Mouse (Mus musculus): ENCODE data around the gene Adssl1.

The Adssl1 gene

DNA sequence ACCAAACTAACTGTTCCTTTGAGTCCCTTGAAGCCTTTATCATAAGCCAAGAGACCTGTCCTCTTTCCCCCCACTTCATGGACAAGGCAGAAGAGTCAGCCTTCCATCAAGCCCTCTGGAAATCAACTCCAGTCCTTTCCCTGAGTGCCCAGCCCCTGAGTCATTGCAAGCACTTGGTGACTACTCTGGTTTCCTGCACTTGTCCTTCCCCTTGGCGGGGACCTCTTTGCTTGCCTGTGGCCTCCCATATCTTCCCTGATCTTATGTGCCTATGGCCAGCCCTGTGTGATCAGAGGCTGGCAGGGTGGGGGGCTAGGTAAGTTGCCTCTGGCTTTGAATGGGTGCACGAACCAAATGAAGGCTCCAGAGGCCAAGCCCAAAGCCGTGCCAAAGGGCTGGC lies 2.1 kb downstream of the Adssl1 start:
- no peak for DNase-seq (ENCODE audit: low read depth, low spot score)

DNA sequence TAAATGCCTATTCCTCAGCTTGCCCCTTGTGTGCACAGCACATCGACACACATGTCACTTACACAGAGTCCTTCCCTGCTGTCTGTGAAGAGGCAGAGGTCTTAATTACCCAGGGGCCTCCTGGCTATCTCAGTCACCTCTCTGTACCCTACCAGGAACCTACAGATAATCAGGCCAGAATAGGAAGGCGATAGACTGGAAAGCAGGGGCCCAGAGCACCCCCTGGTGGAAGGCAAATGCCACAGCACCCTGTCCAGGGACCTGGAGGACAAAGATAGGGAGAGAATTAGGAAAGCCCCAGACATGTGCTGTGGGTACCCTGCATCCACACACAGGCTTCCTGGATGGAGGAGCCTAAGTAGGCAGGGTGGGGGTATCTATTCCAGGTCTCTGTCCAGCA lies 3.9 kb downstream of the Adssl1 start:
- DNase-seq (ENCODE audit: low read depth, low spot score) = peak; percentile 75

DNA sequence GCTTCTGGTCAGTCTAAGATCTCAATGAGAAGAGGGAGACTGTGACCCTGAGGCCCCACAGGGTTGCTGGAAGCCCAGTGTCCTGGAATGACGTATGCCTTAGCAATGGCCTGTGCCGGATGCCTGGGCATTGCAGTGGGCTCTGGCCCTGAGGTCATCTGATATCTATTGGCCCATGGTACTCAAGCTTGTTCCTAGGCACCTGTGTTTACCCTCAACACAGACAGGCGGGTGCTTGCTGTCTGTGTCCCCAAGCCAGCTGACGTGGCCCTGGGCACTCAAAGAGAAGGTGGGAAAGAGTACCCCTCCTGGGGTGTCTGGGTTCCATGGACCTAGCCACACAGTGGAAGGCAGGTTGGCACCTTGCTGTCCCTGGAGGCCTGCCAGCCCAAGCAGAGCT lies 5.9 kb downstream of the Adssl1 start:
- DNase-seq (ENCODE audit: low read depth, low spot score) = no peak

DNA sequence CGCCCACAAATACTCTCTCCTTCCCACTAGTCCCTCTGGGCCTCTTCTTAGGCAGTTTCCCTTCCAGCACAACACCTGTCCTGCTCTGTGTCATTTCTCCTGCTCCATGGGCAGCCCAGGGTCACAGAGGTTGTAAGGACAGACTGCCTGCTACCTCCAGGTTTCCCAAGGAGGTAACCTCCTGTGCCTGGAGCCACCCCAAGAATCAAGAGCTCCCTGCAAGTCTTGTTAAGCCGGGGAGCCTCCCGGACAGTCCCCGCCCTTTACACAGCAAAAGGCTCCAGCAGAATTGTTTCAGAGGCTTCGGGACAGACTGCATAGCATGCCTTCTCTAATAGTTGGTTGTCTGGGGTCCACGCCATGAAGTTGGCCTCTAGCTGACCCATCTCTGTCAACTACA lies 6.6 kb downstream of the Adssl1 start:
- no peak for DNase-seq (ENCODE audit: low read depth, low spot score)

GRCm38 (mm10) chr12:112627097-112627881 lies 7.4 kb downstream of the Adssl1 start:
- DNase-seq (ENCODE audit: low read depth, low spot score) = peak; percentile 65

- no peak for DNase-seq (ENCODE audit: low read depth, low spot score)
Observed at GRCm38 (mm10) chr12:112628197-112628596, 8.4 kb downstream of the Adssl1 start.

DNA sequence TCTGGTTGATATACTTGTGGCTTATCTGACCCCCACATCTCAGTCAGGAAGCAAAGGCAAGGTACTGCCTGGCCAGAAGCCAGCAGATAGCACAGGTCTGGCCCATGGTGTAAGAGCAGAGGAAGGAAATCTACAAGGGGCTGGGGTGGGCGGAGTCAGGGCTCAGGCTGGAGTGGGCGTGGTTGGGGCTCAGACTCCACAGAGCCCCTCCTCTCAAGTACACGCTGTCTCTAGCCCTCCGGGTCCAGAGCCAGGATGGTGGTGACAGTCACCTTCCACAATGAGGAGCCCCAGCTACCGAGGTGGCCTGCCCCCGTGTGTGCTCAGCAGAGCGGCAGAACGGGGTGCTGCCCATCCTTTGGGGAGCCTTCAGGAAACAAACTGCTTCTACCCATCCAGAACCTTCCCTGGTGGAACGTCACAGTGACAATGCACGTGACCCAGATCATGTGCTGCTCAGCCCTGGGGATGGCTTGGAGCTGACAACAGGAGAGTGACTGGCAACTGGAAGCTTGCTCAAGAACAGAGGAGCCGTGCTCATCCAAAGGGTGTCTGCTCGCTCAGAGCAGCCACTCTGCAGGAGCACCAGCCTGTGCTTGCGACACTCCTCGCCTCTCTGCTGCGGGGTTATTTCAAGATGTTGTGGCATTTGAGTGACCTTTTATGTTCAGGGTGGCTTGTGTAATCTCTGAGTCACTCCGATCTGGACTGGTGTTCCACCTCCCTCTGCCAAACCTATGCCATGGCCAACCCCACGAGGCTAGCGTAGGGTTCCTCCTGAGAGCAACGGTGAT lies 9.3 kb downstream of the Adssl1 start:
- DNase-seq (ENCODE audit: low read depth, low spot score) = peak; percentile 92

DNA sequence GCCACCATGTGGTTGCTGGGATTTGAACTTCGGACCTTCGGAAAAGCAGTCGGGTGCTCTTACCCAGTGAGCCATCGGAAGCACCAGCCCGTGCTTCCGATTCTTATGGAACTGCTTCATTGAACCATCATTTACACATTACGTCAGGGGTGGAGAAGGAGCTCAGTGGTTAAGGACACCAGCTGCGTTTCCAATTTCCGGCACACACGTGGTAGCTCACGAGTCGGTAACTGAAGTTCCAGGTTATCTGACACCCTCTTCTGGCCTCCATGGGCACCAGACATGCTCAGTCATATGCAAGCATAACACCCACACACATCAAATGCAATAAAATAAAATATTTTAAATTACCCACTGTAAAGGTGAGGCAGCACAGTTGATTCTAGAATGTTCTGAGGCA lies 10.2 kb downstream of the Adssl1 start:
- DNase-seq (ENCODE audit: low read depth, low spot score) = no peak

GRCm38 (mm10) chr12:112630796-112631195 lies 11.0 kb downstream of the Adssl1 start:
- DNase-seq (ENCODE audit: low read depth, low spot score) = no peak

- DNase-seq (ENCODE audit: low read depth, low spot score) = no peak
Observed at GRCm38 (mm10) chr12:112631472-112631871, 11.6 kb downstream of the Adssl1 start.

GRCm38 (mm10) chr12:112632084-112632777 lies 12.4 kb downstream of the Adssl1 start:
- DNase-seq (ENCODE audit: low read depth, low spot score) = no peak

GRCm38 (mm10) chr12:112632907-112633306 lies 13.1 kb downstream of the Adssl1 start:
- no peak for DNase-seq (ENCODE audit: low read depth, low spot score)

DNA sequence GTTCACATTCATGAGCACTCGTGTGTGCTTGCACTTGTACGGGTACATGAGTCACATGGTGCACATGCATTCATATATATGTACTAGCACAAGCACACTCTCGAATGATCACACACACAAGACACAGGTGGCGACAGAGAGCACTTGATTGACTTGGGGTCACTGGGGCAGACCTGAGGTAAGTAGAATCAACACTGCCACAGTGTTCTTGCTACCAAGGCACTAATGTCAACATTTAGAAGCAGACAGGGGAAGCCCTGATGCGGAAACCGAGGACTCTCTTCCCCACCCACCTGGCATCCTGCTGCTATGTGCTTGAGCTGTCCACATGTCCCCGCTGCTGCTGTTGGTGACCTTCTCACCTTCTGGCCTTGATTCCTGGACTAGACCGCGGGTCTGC lies 13.8 kb downstream of the Adssl1 start:
- DNase-seq (ENCODE audit: low read depth, low spot score) = no peak

DNA sequence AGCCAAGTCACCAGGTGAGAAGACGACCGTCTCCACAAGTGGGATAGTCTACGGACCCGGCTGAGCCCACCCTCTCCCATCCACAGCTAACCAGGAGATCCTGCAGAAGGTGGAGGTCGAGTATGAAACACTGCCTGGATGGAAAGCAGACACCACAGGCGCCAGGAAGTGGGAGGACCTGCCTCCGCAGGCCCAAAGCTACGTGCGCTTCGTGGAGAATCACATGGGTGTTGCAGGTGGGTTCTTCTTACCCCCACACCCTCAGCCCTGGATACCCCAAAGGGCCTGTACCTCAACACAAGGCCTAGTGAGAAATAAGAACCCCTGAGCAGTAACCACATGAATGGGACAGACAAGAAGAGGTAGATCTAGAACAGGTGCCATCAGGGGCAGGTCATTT lies 19.7 kb downstream of the Adssl1 start:
- no peak for DNase-seq (ENCODE audit: low read depth, low spot score)

GRCm38 (mm10) chr12:112643126-112643525 lies 23.3 kb downstream of the Adssl1 start:
- DNase-seq (ENCODE audit: low read depth, low spot score) = no peak

DNA sequence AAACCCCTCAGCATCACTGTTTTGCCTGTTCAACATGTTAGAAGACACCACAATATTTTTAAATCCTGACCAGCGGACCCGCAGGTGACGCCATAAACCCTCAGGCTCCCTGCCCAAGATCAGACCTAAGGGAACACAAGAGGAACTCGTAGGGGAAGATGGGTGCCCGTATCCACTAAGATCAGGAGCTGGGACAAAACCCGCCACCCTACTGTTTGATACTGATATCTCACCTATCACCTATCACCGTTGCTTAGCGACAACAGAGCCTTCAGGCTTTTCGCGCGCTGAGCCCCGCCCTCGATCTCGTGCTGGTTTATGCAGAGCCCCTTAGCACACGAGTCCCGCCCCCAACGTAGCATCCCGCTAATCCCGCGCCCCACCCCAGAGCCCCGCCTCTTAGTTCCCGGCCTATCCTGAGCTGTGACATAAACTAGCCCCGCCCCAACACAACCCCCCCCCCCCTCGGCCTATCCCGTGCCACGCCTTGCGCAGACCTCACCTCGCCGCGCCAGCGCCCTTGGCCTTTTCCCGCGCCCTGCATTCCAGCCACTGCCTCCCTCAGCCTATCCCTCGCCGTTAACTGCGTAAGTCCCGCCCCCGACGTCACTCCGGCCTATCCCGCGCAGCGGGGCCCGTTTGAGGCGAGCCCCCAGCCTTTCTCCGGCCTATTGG lies 24.5 kb downstream of the Adssl1 start, which contains the start of gene Siva1:
TSS of gene Siva1 (plus strand) at position 500 of the 675 bp plus-strand sequence.
- DNase-seq (ENCODE audit: low read depth, low spot score) = peak; percentile 100

DNA sequence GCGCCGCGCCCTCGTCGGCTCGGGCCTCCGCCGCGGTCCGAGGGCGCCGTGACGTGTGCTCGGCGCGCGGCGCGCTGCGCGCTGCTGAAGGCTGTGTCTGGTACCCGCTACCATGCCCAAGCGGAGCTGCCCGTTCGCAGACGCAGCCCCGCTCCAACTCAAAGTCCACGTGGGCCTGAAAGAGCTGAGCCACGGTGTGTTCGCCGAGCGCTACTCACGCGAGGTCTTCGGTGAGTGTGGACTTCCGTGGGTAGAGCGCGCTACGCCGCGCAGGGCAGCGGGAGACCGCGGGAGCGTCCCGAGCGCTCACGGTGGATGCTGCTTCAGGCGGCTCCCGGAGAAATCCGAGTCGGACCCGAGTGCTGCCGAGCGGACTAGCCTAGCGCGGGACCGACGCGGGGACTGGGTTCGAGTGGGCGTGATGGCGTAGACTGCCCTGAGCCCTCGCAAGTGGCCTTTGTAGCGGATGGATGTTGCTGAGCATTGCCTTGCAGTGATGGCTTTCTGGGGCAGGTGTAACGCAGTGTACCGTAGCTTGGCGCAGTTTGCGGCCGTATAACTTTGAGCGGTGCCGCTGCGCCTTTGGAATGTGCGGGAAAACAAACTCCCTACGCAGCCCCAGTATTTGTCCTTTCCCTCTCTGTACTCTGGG lies 25.1 kb downstream of the Adssl1 start:
- peak; percentile 48 for DNase-seq (ENCODE audit: low read depth, low spot score)

GRCm38 (mm10) chr12:112646139-112646538 lies 26.3 kb downstream of the Adssl1 start:
- DNase-seq (ENCODE audit: low read depth, low spot score) = no peak

DNA sequence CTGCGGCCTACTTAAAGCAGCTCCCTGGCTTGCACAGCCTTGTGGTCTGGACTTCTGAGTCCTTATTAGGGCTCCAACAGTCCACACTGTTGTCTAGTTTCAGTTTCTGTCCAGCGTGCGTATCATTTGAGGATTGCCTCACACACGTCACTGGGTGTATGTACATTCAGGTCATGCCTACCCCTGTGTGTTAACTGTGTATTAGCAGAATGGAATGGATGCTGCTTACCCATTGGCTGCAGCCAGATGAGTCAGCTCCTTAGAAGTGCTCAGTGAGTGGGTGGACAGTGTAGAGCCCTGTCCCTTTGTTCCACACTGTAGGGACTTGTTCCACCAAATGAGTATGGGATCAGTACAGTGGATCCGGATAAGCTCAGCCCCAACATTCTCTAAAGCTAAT lies 28.2 kb downstream of the Adssl1 start:
- no peak for DNase-seq (ENCODE audit: low read depth, low spot score)

- no peak for DNase-seq (ENCODE audit: low read depth, low spot score)
Observed at GRCm38 (mm10) chr12:112651778-112652439, 32.1 kb downstream of the Adssl1 start.
